Mouse (Mus musculus) embryo, embryonic 10.5 days (tissue): ENCODE measurements around the gene Mrps7.
A peak's percentile ranks its signal among the peaks of the same experiment; 100 is the strongest.

Source experiments
- DNase-seq: peaks from one replicate; pipeline ENCODE4 v3.0.0-alpha.2; 2015; ENCODE audit warnings: low spot score

Mrps7 gene

GRCm38 (mm10) chr11:115603476-115604303 is at the start of gene Mrps7, which contains the start of gene Gga3:
Gene Mrps7 (plus strand): TSS chr11:115603925.
Gene Gga3 (minus strand): TSS chr11:115604051.
- peak; percentile 89 for DNase-seq

- no peak for DNase-seq
These were observed 48.0 kb upstream of the Mrps7 start for GRCm38 (mm10) chr11:115555717-115556116.

GRCm38 (mm10) chr11:115563406-115563805 is 40.3 kb upstream of the Mrps7 start:
- DNase-seq, result peak; percentile 59

- DNase-seq, result peak; percentile 98
These were observed 39.5 kb upstream of the Mrps7 start, which contains the start of gene Nup85 for GRCm38 (mm10) chr11:115564064-115564809. Gene Nup85 (plus strand): TSS chr11:115564434.

- DNase-seq, result no peak
These were observed 38.8 kb upstream of the Mrps7 start for GRCm38 (mm10) chr11:115564961-115565360.

GRCm38 (mm10) chr11:115579080-115579479 is 24.6 kb upstream of the Mrps7 start:
- no peak for DNase-seq

- DNase-seq, result no peak
These were observed 20.7 kb upstream of the Mrps7 start for GRCm38 (mm10) chr11:115582913-115583606.

GRCm38 (mm10) chr11:115584376-115585073 is 19.2 kb upstream of the Mrps7 start:
- DNase-seq, result no peak

GRCm38 (mm10) chr11:115585573-115586100 is 18.1 kb upstream of the Mrps7 start:
- DNase-seq, result no peak

GRCm38 (mm10) chr11:115586403-115586802 is 17.3 kb upstream of the Mrps7 start:
- no peak for DNase-seq

GRCm38 (mm10) chr11:115587984-115588383 is 15.7 kb upstream of the Mrps7 start:
- DNase-seq, result no peak

GRCm38 (mm10) chr11:115590526-115591075 is 13.1 kb upstream of the Mrps7 start:
- no peak for DNase-seq

- no peak for DNase-seq
These were observed 8.5 kb upstream of the Mrps7 start for GRCm38 (mm10) chr11:115595209-115595608.

- no peak for DNase-seq
These were observed 5.4 kb upstream of the Mrps7 start for GRCm38 (mm10) chr11:115598309-115598708.

GRCm38 (mm10) chr11:115599722-115600121 is 4.0 kb upstream of the Mrps7 start:
- no peak for DNase-seq

GRCm38 (mm10) chr11:115600743-115601142 is 3.0 kb upstream of the Mrps7 start:
- DNase-seq, result no peak

GRCm38 (mm10) chr11:115601174-115601573 is 2.6 kb upstream of the Mrps7 start:
- DNase-seq, result no peak

GRCm38 (mm10) chr11:115603128-115603475 is 623 bp upstream of the Mrps7 start:
- DNase-seq, result peak; percentile 14

GRCm38 (mm10) chr11:115604304-115604696 is 575 bp downstream of the Mrps7 start:
- DNase-seq, result no peak

- no peak for DNase-seq
These were observed 3.0 kb downstream of the Mrps7 start for GRCm38 (mm10) chr11:115606733-115607132.
